Mouse (Mus musculus) stomach, postnatal 0 days (tissue): ENCODE data around the gene Nrp2. TPM values are rescaled to one million over a fixed set of nuclear protein-coding genes. Genes with fewer than 3 reads are reported as not detected.

Experiments
- ATAC-seq: fragments of 200-750 bp; cut with Nextera tagmentation; 2 replicates; pipeline ENCODE4 v1.8.0; 2017; ENCODE audit not compliant: low FRiP score, low TSS enrichment
- DNase-seq: peaks from one replicate; pipeline ENCODE4 v3.0.0-alpha.2; 2016; ENCODE audit warnings: low spot score
- H3K27ac ChIP-seq: fragments of 300-500 bp; sonication (generic); replicated peaks from 2 replicates; pipeline ENCODE4 v1.5.1; 2014; ENCODE audit warnings: mild to moderate bottlenecking, control low read depth
- H3K27me3 ChIP-seq: fragments of 300-500 bp; sonication (generic); 2 replicates; pipeline ENCODE4 v1.6.1; 2014; ENCODE audit warnings: low read length; ENCODE audit not compliant: control insufficient read depth, insufficient read depth
- H3K36me3 ChIP-seq: fragments of 300-500 bp; sonication (generic); 2 replicates; pipeline ENCODE4 v1.6.1; 2014; ENCODE audit warnings: low read length, mixed read lengths; ENCODE audit not compliant: control insufficient read depth, insufficient read depth
- H3K4me1 ChIP-seq: fragments of 300-500 bp; sonication (generic); replicated peaks from 2 replicates; pipeline ENCODE4 v1.6.1; 2014; ENCODE audit warnings: antibody characterized with exemption; ENCODE audit not compliant: control insufficient read depth, insufficient read depth
- H3K4me2 ChIP-seq: fragments of 300-500 bp; sonication (generic); replicated peaks from 2 replicates; pipeline ENCODE4 v1.6.1; 2014; ENCODE audit warnings: low read depth, mild to moderate bottlenecking, control low read depth, moderate library complexity
- H3K4me3 ChIP-seq: fragments of 300-500 bp; sonication (generic); 2 replicates; pipeline ENCODE4 v1.5.1; 2014; ENCODE audit warnings: low read depth, low read length, control low read depth
- H3K9ac ChIP-seq: fragments of 300-500 bp; sonication (generic); 2 replicates; pipeline ENCODE4 v1.6.1; 2014; ENCODE audit warnings: mild to moderate bottlenecking, low read length, control low read depth, mixed read lengths
- H3K9me3 ChIP-seq: fragments of 300-500 bp; sonication (generic); 2 replicates; pipeline ENCODE4 v1.6.1; 2016; ENCODE audit warnings: low read length; ENCODE audit not compliant: control insufficient read depth
- CTCF ChIP-seq: IDR thresholded peaks from 2 replicates; pipeline ENCODE4 v1.5.1; 2016; ENCODE audit warnings: antibody characterized with exemption, low read depth, mild to moderate bottlenecking, moderate library complexity
- EP300 ChIP-seq: optimal IDR thresholded peaks from 2 replicates; pipeline ENCODE3; 2016; ENCODE audit warnings: antibody characterized with exemption
- WGBS: fragments of 180-500 bp; shearing (Covaris S2); extraction: QIAGEN DNeasy Blood & Tissue Kit; methylation state at CpG from one replicate; pipeline ENCODE4 v1.1.7; 2014; 5-methylcytosine and 5-hydroxymethylcytosine counted together
- polyA plus RNA-seq: library from polyadenylated mRNA; unstranded; fragments of >200 nt; fragmentation: Nextera tagmentation; extraction: Ambion mirVana; gene quantifications from 2 replicates; pipeline ENCODE4 v1.2.1, GENCODE M21; 2015

The Nrp2 gene
- polyA plus RNA-seq, 1 experiment from 2014 or later, result 10.2 TPM

DNA sequence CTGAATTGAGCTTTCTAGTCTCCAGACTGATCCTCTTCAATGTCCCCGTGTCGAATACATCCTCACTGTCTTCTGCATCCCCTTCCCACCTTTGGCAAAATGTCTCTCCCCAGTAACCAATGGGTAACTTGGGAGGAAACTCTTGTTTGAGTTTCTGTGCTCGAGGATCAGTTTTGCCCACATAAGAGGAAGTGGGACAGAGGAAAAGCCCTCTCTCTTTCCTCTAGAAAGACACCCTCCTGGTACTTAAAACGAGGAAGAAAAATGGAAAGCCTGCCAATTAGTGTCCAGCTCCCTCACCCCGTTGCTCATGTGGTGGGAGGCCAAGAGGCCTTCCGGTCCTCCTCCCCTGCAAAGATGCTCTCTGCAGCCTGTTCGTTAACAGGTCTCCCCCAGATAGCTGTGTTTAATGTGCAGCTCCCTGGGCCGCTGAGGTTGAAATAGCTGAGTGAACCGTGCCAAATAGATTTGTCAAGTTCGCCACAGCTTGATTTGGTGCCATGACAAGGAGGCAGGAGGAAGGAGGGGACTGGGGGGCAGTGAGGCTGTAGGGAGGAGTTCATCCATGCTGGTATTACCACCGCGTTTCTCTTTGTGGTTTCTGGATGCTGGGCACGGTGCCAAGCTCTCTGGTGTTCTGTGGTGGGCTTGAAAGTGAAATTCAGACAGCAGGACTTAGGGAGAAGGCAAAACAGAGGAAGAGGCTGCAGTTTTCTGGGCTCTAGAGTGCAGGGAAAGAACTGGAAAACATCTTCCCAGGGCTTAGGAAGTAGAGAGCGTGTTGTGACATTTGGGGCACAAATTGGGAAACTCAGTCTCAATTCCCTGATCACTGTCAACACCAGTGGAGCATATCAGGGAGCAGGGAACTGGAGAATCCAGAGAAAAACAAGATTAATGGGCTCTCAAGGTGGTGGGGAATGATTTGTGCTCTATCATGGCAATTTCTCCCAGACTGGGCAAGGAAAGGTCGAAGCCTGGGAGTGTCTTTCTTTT lies 48.2 kb downstream of the Nrp2 start:
- no peak for DNase-seq
- no peak overlapping the region for H3K27ac ChIP-seq
- H3K4me2 ChIP-seq, result no peak overlapping the region
- TF ChIP-seq CTCF, result no peak
- no peak for TF ChIP-seq EP300
- WGBS, result 32% methylated on average over 15 of the region's 15 CpGs
- no peaks in the 10 kb centered on the region for H3K4me1 ChIP-seq
- peak; percentile 38; the same call in 1 of the 2 replicates for ATAC-seq
- H3K36me3 ChIP-seq, result peaks cover 4% of the 10 kb centered on the region; the same call in 1 of the 2 replicates
- H3K4me3 ChIP-seq, result no peak overlapping the region
- no peaks in the 10 kb centered on the region for H3K9me3 ChIP-seq
- H3K9ac ChIP-seq, result no peak overlapping the region
- H3K27me3 ChIP-seq, result no peaks in the 10 kb centered on the region

GRCm38 (mm10) chr1:62752055-62752454 lies 49.0 kb downstream of the Nrp2 start:
- Histone ChIP-seq H3K4me3 (no peak overlapping the region), H3K9ac (no peak overlapping the region), H3K27me3 (no peaks in the 10 kb centered on the region), H3K4me2 (no peak overlapping the region), H3K27ac (no peak overlapping the region), H3K9me3 (no peaks in the 10 kb centered on the region), H3K36me3 (peaks cover 4% of the 10 kb centered on the region; the same call in 1 of the 2 replicates), H3K4me1 (no peaks in the 10 kb centered on the region)
- no peak for DNase-seq
- ATAC-seq, result no peak; the same call in 1 of the 2 replicates
- TF ChIP-seq CTCF, result no peak
- TF ChIP-seq EP300, result no peak
- WGBS, result 85% methylated on average over 8 of the region's 8 CpGs

- no peaks in the 10 kb centered on the region for H3K9me3 ChIP-seq
- TF ChIP-seq EP300 (no peak), CTCF (no peak)
- no peaks in the 10 kb centered on the region for H3K4me1 ChIP-seq
- ATAC-seq, result no peak
- H3K36me3 ChIP-seq, result peaks cover 4% of the 10 kb centered on the region; the same call in 1 of the 2 replicates
- no peak overlapping the region for H3K9ac ChIP-seq
- H3K27ac ChIP-seq, result no peak overlapping the region
- H3K27me3 ChIP-seq, result no peaks in the 10 kb centered on the region
- no peak overlapping the region for H3K4me3 ChIP-seq
- H3K4me2 ChIP-seq, result no peak overlapping the region
- 73% methylated on average over 7 of the region's 7 CpGs for whole genome bisulfite sequencing
- DNase-seq, result no peak
Measured at GRCm38 (mm10) chr1:62752661-62753333, 49.7 kb downstream of the Nrp2 start.

GRCm38 (mm10) chr1:62754066-62754835 lies 51.2 kb downstream of the Nrp2 start:
- no peak overlapping the region for H3K9ac ChIP-seq
- no peaks in the 10 kb centered on the region for H3K4me1 ChIP-seq
- H3K9me3 ChIP-seq, result no peaks in the 10 kb centered on the region
- no peak overlapping the region for H3K4me2 ChIP-seq
- H3K36me3 ChIP-seq, result peaks cover 4% of the 10 kb centered on the region; the same call in 1 of the 2 replicates
- WGBS, result 61% methylated on average over 8 of the region's 8 CpGs
- no peaks in the 10 kb centered on the region for H3K27me3 ChIP-seq
- ATAC-seq, result no peak
- no peak overlapping the region for H3K27ac ChIP-seq
- TF ChIP-seq CTCF (no peak), EP300 (no peak)
- H3K4me3 ChIP-seq, result no peak overlapping the region
- no peak for DNase-seq

- ATAC-seq (peak; percentile 84), DNase-seq (no peak)
- no peak overlapping the region for H3K4me3 ChIP-seq
- no peak overlapping the region for H3K27ac ChIP-seq
- WGBS, result 38% methylated on average over 5 of the region's 5 CpGs
- no peak overlapping the region for H3K4me2 ChIP-seq
- no peaks in the 10 kb centered on the region for H3K27me3 ChIP-seq
- no peak overlapping the region for H3K9ac ChIP-seq
- no peaks in the 10 kb centered on the region; the same call in none of the 2 replicates for H3K36me3 ChIP-seq
- no peak for TF ChIP-seq CTCF
- no peaks in the 10 kb centered on the region for H3K4me1 ChIP-seq
- no peaks in the 10 kb centered on the region for H3K9me3 ChIP-seq
Measured at GRCm38 (mm10) chr1:62760086-62760485, 57.0 kb downstream of the Nrp2 start.
